Mouse (Mus musculus) heart, postnatal 0 days (tissue): Measurements from ENCODE around the gene Gmds. TPM values are rescaled to one million over a fixed set of nuclear protein-coding genes. Genes with fewer than 3 reads are reported as not detected.
A peak's percentile ranks its signal among the peaks of the same experiment; 100 is the strongest.

Experiments
- ATAC-seq: fragments of 200-750 bp; cut with Nextera tagmentation; 2 replicates; pipeline ENCODE4 v1.8.0; 2017; ENCODE audit warnings: low read depth, moderate number of reproducible peaks, moderate library complexity; ENCODE audit not compliant: insufficient read depth
- DNase-seq: peaks from one replicate; pipeline ENCODE4 v3.0.0-alpha.2; 2016; ENCODE audit warnings: low spot score
- H3K27ac ChIP-seq: fragments of 300-500 bp; sonication (generic); 2 replicates; pipeline ENCODE4 v1.5.1; 2014; ENCODE audit warnings: low read depth, mild to moderate bottlenecking
- H3K27me3 ChIP-seq: fragments of 300-500 bp; sonication (generic); 2 replicates; pipeline ENCODE4 v1.6.1; 2014; ENCODE audit warnings: low read length, mixed read lengths; ENCODE audit not compliant: control insufficient read depth, insufficient read depth
- H3K36me3 ChIP-seq: fragments of 300-500 bp; sonication (generic); replicated peaks from 2 replicates; pipeline ENCODE4 v1.6.1; 2014; ENCODE audit warnings: low read length, mixed read lengths; ENCODE audit not compliant: control insufficient read depth, insufficient read depth
- H3K4me1 ChIP-seq: fragments of 300-500 bp; sonication (generic); 2 replicates; pipeline ENCODE4 v1.6.1; 2014; ENCODE audit warnings: antibody characterized with exemption; ENCODE audit not compliant: control insufficient read depth, insufficient read depth
- H3K4me2 ChIP-seq: fragments of 300-500 bp; sonication (generic); 2 replicates; pipeline ENCODE4 v1.6.1; 2014; ENCODE audit warnings: low read depth, mild to moderate bottlenecking, low read length, moderate library complexity
- H3K4me3 ChIP-seq: fragments of 300-500 bp; sonication (generic); 2 replicates; pipeline ENCODE4 v1.5.1; 2014; ENCODE audit warnings: low read depth, low read length
- H3K9ac ChIP-seq: fragments of 300-500 bp; sonication (generic); replicated peaks from 2 replicates; pipeline ENCODE4 v1.6.1; 2014; ENCODE audit warnings: low read depth, low read length, mixed read lengths
- H3K9me3 ChIP-seq: fragments of 300-500 bp; sonication (generic); replicated peaks from 2 replicates; pipeline ENCODE4 v1.6.1; 2016; ENCODE audit warnings: low read length; ENCODE audit not compliant: control insufficient read depth
- CTCF ChIP-seq: IDR thresholded peaks from 2 replicates; pipeline ENCODE4 v1.5.1; 2016; ENCODE audit warnings: antibody characterized with exemption, control low read depth, low read depth
- EP300 ChIP-seq: IDR thresholded peaks from 2 replicates; pipeline ENCODE4 v1.6.1; 2016; ENCODE audit warnings: antibody characterized with exemption, low read depth
- WGBS: fragments of 180-500 bp; shearing (Covaris S2); extraction: QIAGEN DNeasy Blood & Tissue Kit; methylation state at CpG from one replicate; pipeline ENCODE4 v1.1.7; 2014; 5-methylcytosine and 5-hydroxymethylcytosine counted together
- polyA plus RNA-seq: library from polyadenylated mRNA; unstranded; fragments of >200 nt; fragmentation: Nextera tagmentation; extraction: Ambion mirVana; gene quantifications from 2 replicates; pipeline ENCODE4 v1.2.1, GENCODE M21; 2015
- total RNA-seq: library from RNA; depleted of rRNA; stranded (reverse); fragments of >200 nt; gene quantifications from 2 replicates; pipeline ENCODE4 v1.2.3, GENCODE M21; 2014; ENCODE audit warnings: low replicate concordance

The Gmds gene
- total and polyA plus RNA-seq, 2 experiments from 2014 or later = 1.3 to 13.0 TPM

DNA sequence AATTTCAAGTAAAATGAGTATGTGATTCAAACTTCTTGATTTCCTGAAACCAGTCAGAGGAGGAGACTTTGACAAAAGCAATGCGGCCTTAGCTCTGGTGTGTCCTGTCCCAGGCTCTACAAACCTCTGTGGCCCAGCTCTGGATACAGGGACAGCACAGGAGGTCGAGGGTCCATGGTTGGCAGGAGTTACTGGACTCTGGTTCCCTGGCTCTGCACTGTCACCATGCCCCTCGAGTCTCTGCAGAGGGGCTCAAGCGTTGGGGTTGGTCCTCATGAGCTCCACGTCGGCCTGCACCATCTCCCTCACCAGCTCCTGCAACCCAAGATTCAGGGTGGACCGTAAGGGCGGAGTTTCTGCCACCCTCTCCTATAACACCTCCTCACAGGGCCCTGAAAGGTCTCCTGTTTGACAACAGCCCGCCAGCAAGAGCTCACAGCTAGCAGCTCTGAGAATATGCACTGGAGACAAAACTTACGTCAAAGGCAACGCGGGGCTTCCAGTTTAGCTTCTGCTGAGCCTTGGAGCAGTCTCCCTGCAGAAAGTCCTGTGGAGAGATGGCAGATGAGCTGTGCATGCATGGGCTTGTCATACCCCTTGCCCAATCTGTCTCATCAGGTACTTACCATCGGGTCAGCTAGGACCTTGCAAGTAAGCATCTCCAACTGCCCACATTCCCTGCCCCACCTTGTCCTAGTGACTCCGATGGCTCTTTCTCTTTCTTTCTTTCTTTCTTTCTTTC lies 518.7 kb downstream of the Gmds start:
- ATAC-seq (no peak), DNase-seq (no peak)
- no peaks in the 10 kb centered on the region for H3K9me3 ChIP-seq
- H3K4me1 ChIP-seq = peaks cover 11% of the 10 kb centered on the region
- no peaks in the 10 kb centered on the region for H3K36me3 ChIP-seq
- TF ChIP-seq EP300 (no peak), CTCF (no peak)
- H3K4me2 ChIP-seq = 0 out of 2 replicates have a peak overlapping the region, but pooled peaks have one; percentile 87
- peak overlapping the region; percentile 20; the same call in 1 of the 2 replicates for H3K27ac ChIP-seq
- H3K9ac ChIP-seq = no peak overlapping the region
- WGBS = 60% methylated on average over 14 of the region's 14 CpGs
- H3K27me3 ChIP-seq = 0 out of 2 replicates have a peak, but pooled peaks cover 4% of the 10 kb centered on the region
- no peak overlapping the region; the same call in 1 of the 2 replicates for H3K4me3 ChIP-seq

DNA sequence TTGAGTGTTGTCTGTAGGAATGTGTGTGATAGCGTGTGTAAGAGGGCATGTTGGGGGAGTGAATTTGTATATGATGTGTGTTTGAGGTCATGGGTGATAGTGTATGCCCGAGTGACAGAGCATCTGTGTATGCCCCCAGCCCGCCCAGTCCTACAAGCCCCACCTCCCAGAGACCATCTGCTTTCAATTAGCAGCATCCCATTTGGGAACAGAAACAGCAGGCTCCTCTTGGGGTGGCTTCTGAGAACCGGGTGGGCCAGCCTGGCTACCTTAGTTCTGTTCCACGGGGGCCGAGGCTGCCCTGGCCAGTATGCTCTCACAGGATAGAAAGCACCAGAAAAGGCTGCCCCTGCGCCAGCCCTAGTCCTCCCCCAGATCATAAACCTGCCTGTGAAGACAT lies 520.2 kb downstream of the Gmds start:
- DNase-seq (no peak), ATAC-seq (no peak)
- Histone ChIP-seq H3K9me3 (no peaks in the 10 kb centered on the region), H3K4me3 (no peak overlapping the region), H3K36me3 (no peaks in the 10 kb centered on the region), H3K9ac (no peak overlapping the region), H3K4me2 (no peak overlapping the region), H3K27ac (no peak overlapping the region), H3K4me1 (peaks cover 11% of the 10 kb centered on the region), H3K27me3 (peaks cover 15% of the 10 kb centered on the region)
- WGBS = 63% methylated on average over 7 of the region's 7 CpGs
- no peak for TF ChIP-seq CTCF
- TF ChIP-seq EP300 = no peak

DNA sequence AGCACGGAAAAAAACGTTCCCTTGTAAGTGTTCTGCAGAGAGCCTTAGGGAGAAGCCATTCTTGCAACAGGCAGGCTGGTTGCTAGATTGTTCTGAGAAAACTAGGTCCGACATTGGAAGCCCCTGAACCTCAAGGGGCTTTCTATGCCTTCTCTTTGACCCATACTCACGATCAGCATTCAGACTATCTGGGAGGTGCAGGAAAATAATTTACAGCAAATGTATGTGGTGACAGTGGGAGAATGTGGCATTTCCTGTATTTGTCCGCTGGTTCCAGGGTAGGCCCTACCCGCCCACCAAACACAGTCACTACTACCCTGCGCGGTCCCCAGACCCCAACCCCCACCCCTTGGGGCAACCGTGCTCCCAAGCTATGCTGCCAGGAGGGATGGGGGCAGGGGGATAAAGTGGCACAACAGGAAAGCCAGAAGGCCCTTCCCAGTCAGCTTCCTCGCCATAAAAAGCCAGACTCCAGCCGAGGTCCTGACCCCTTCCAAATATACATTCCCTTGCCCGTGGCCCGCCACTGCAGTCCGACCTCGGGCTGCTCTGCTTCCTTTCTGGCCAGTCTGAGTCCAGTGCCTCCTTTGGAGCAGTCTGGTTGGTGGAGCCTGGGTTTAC lies 523.0 kb downstream of the Gmds start:
- Histone ChIP-seq H3K27me3 (peaks cover 43% of the 10 kb centered on the region), H3K4me3 (no peak overlapping the region), H3K36me3 (no peaks in the 10 kb centered on the region), H3K4me1 (peaks cover 3% of the 10 kb centered on the region; the same call in 1 of the 2 replicates), H3K4me2 (no peak overlapping the region), H3K9ac (no peak overlapping the region), H3K27ac (no peak overlapping the region), H3K9me3 (no peaks in the 10 kb centered on the region)
- 55% methylated on average over 15 of the region's 15 CpGs for WGBS
- no peak for DNase-seq
- TF ChIP-seq CTCF (no peak), EP300 (no peak)
- ATAC-seq = no peak

DNA sequence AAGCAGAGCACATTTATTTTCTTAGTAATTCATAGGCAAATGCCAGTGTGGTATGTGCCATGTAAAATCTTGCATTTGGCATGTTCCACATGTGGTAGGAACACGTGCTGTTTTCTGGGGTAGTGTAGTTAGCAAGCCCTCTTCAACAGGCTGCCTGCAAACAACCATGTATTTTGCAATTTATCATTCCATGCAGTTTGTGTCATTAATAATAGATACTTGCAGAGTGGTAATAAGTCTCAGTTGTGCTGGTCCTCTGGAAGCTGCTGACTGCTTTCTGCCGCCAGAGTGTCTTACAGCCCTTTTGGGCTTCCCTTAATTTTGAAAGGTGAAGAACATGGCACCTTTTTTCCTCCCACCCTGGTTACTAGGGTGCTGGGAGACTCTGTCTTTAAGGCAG lies 525.8 kb downstream of the Gmds start:
- H3K4me3 ChIP-seq = no peak overlapping the region; the same call in 1 of the 2 replicates
- H3K36me3 ChIP-seq = no peaks in the 10 kb centered on the region
- ATAC-seq = no peak
- no peak for DNase-seq
- no peaks in the 10 kb centered on the region for H3K9me3 ChIP-seq
- H3K4me2 ChIP-seq = peak overlapping the region; percentile 25; the same call in 1 of the 2 replicates
- TF ChIP-seq CTCF = no peak
- no peak for TF ChIP-seq EP300
- no peak overlapping the region for H3K27ac ChIP-seq
- H3K9ac ChIP-seq = no peak overlapping the region
- 75% methylated on average over 2 of the region's 2 CpGs for WGBS
- peaks cover 60% of the 10 kb centered on the region for H3K27me3 ChIP-seq
- H3K4me1 ChIP-seq = no peaks in the 10 kb centered on the region

DNA sequence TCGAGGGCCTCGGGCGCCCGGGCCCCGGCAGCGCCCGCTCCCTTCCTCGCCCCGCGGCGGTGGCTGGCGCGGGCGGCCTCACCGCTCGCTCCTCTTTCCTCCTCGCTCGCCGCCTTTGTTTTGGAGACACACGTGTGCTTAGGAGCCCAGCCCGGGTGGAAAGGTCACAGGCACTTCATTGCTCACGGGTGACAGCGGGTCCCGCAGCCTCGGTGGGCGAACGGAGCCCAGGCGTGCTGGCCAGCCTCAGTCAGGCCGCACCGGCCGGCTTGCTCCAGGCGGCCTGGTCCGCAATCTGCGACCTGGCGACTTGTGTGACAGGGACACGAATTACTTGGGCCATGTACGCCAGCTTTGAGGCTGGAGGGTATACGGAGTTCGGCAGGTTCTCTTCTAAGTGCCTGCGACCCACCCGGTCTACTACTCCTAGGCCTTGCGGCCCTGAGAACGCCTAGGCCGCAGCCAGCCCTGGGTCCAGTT lies 527.0 kb downstream of the Gmds start:
- 43% methylated on average over 36 of the region's 44 CpGs for WGBS
- DNase-seq (no peak), ATAC-seq (no peak)
- Histone ChIP-seq H3K27me3 (peaks cover 70% of the 10 kb centered on the region), H3K4me1 (no peaks in the 10 kb centered on the region), H3K4me3 (peak overlapping the region; percentile 55), H3K4me2 (peak overlapping the region; percentile 68), H3K9ac (peak overlapping the region; percentile 64), H3K27ac (peak overlapping the region; percentile 58), H3K9me3 (no peaks in the 10 kb centered on the region), H3K36me3 (no peaks in the 10 kb centered on the region)
- TF ChIP-seq CTCF = no peak
- TF ChIP-seq EP300 = no peak
